Mouse (Mus musculus): ENCODE measurements around the gene Pla2g15.

GRCm38 (mm10) chr8:106133946-106134345, 16.3 kb upstream of the Pla2g15 start:
- TF ChIP-seq CTCF (IDR thresholded peaks at IDR 0.05; ENCODE audit: low read depth) (no peak), EP300 (optimal IDR thresholded peaks at IDR 0.05) (no peak)

All from stomach, postnatal 0 days (tissue).